Mouse (Mus musculus) left cerebral cortex, postnatal 25 days (tissue): ENCODE results near the gene D630003M21Rik. TPM values are rescaled to one million over a fixed set of nuclear protein-coding genes. Genes with fewer than 3 reads are reported as not detected.

ENCODE experiments used
- DNase-seq, 2 experiments: peaks; one replicate each; pipeline ENCODE4 v3.0.0; 2022; ENCODE audit warnings: low spot score in 2 of 2, mixed read lengths in 1 of 2
- intact Hi-C: fragments of 180-260 bp; cut with DNase I; formaldehyde crosslinking; loops from one replicate; pipeline ENCODE4 v1.15.1; 2025
- total RNA-seq, 2 experiments: library from RNA; stranded (reverse); gene quantifications; 2 replicates each; pipeline ENCODE4 v1.2.3; 2021

D630003M21Rik gene
- total RNA-seq, 2 experiments from 2014 or later = 2.9 to 4.0 TPM

DNA sequence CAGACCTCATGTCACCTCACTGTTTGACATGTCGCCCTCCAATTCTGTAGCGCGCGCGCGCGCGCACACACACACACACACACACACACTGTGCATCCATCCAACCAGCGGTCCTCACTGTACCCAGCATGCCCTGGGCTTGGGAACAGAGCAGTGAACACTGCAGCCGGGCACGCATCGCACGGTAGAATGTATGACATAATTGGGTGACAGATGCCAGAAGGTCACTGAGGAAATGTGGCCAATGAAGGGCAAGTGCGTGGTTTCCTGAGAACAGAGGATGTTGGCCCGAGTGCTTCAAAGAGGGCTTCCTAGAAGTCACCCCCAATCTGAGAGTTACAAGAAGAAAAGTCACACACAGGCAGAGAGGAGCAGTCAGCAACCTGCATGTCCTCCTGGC lies 54.1 kb downstream of the D630003M21Rik start:
- intact Hi-C loops = no loop called here
- DNase-seq = no peak

DNA sequence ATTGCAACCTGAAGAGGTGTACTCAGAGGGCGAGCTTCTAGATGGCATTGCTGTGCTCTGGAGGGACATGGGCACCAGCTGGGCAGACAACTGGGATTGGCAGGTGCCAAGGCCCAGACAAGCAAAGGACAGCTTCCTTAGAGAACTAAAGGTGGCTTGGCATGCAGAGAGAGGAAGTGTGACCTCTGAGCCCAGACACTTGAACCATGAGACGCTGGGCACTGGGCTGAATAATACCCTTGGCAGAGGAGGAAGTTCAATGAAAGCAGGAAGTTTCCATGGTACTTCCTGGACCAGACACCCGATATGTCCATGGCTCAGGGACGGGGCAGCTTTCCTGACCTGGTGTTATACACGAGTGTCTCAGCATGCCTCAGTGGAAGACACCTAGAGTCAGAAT lies 54.6 kb downstream of the D630003M21Rik start:
- intact Hi-C loops = no loop called here
- peak in 1 of 2 experiments; percentile 31 for DNase-seq

DNA sequence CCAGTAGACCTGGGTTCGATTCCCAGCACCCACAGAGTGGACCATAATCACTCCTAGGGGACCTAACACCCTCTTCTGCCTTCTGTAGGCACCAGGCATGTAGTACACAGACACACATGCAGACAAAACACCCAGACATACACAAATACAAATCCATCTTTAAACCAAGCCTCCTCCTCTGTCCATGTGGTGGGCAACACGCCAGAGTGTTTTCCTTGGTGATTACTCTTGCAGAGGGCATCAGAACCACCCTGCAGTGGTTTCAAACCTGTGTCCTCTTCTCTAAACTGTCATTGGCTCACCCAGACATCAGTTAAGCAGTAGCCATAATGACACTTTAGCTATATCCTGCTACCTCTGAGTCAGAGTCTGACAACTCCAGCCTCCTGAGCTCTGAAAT lies 58.6 kb downstream of the D630003M21Rik start:
- intact Hi-C loops = no loop called here

DNA sequence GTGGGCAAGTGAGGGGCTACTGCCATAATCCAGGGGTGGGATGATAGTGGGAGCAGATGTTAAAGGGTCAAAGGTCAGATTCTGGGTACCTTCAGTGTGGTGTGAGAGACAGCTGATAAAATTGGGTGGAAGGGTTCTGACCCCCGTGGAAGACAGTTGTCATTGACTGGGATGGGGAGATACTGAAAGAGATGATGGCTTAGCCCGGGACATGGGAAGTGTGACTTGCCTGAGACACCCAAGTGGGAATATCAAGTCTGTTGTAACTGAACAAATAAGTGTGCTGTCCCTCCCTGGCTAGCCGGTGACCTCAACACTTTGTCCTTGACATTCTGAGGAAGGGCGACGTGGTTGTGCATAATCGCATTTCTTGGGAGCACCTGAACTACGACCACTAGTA lies 59.3 kb downstream of the D630003M21Rik start:
- DNase-seq = no peak
- intact Hi-C loops = no loop called here

More for the DNA sequence above, 58.6 kb downstream of the D630003M21Rik start:
- DNase-seq = no peak

DNA sequence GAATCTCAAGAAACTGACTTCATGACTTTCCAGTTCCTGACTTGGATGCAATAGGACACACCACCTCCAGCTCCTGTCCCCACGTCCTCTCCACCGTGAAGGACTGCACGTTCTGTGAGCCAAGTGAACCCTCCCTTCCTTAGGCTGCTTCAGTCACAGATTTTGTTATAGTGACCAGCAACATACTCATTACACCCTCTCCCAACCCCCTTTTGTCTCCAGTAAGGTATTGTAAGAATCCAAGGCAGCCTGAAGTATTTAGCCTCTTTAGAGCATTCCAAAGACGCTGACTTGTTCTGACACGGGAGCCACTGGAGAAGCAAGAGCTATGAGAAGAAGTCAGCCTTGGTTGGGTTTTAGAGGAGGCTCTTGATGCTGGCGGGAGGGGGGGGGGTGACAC lies 59.7 kb downstream of the D630003M21Rik start:
- no peak for DNase-seq
- intact Hi-C loops = no loop called here

GRCm38 (mm10) chr2:158168741-158169211 lies 60.2 kb downstream of the D630003M21Rik start:
- intact Hi-C loops = no loop called here
- no peak for DNase-seq

- intact Hi-C loops = no loop called here
- DNase-seq = peak in 1 of 2 experiments; percentile 37
Measured at GRCm38 (mm10) chr2:158167496-158168205, 61.4 kb downstream of the D630003M21Rik start.

- DNase-seq = peak in 1 of 2 experiments; percentile 36
- intact Hi-C loops = no loop called here
Measured at GRCm38 (mm10) chr2:158166628-158167027, 62.4 kb downstream of the D630003M21Rik start.

- intact Hi-C loops = no loop called here
Measured at GRCm38 (mm10) chr2:158165776-158166175, 63.2 kb downstream of the D630003M21Rik start.

GRCm38 (mm10) chr2:158163034-158163433 lies 66.0 kb downstream of the D630003M21Rik start:
- no peak for DNase-seq
- intact Hi-C loops = no loop called here

More at GRCm38 (mm10) chr2:158165776-158166175, 63.2 kb downstream of the D630003M21Rik start:
- DNase-seq = no peak

- intact Hi-C loops = no loop called here
Measured at GRCm38 (mm10) chr2:158161761-158162160, 67.3 kb downstream of the D630003M21Rik start.

GRCm38 (mm10) chr2:158159376-158160235 lies 69.4 kb downstream of the D630003M21Rik start:
- no peak for DNase-seq
- intact Hi-C loops = no loop called here

More at GRCm38 (mm10) chr2:158161761-158162160, 67.3 kb downstream of the D630003M21Rik start:
- no peak for DNase-seq

DNA sequence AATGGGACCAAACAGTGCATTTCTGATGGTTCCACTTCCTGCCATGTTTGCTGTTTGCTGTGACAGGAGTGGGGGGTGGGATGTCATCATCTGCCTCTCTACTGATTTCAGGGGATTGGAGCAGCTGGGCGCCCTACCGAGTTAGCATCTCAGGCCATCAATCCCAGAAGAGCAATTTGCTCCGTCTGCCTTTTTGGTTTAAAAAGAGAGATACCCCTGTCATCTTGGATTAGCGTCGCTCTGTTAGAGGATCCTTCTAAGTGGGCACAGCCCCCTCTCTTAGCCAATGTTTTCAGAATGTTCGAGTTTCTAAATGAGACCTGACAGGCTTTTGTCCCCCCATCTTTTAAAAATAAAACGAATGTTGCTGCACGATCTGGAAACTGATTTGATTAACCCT lies 71.4 kb downstream of the D630003M21Rik start:
- no peak for DNase-seq
- intact Hi-C loops = no loop called here

GRCm38 (mm10) chr2:158156487-158156886 lies 72.5 kb downstream of the D630003M21Rik start:
- intact Hi-C loops = no loop called here
- no peak for DNase-seq

- DNase-seq = no peak
- intact Hi-C loops = no loop called here
Measured at GRCm38 (mm10) chr2:158155615-158156014, 73.4 kb downstream of the D630003M21Rik start.

- intact Hi-C loops = no loop called here
- DNase-seq = no peak
Measured at GRCm38 (mm10) chr2:158155101-158155500, 73.9 kb downstream of the D630003M21Rik start.

GRCm38 (mm10) chr2:158154641-158155040 lies 74.4 kb downstream of the D630003M21Rik start:
- intact Hi-C loops = no loop called here
- DNase-seq = no peak

DNA sequence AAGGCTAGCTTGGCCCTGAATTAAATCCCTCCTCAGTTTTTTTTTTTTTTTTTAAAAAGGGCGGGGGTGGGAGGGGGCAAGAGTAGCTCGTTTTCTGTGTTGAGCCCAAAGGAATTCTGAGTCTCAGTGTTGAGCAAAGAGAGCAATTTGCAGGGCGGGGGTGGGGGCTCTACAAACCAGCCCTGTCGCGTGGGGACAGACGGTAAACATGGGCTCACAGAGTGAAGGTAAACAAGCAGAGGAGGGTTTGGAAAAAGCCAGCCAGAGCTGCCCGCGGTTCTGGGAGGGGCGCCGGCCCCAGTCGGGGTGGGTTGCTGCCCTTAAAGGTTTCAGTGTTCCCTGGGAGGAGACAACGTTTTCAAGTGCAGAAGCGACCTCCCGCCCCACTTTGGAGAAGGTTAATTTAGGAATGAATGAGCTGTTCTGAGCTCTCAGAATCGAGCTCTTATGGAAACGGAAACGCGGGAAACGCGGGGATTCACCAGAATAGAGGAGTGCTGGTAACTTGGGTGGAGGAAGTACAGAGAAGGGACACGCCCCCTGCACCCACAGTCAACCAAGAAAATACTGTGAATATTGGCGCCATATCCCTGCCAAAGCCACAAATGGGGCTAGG lies 75.2 kb downstream of the D630003M21Rik start:
- DNase-seq = no peak
- intact Hi-C loops = no loop called here

- DNase-seq = no peak
- intact Hi-C loops = no loop called here
Measured at GRCm38 (mm10) chr2:158152685-158153309, 76.2 kb downstream of the D630003M21Rik start.

DNA sequence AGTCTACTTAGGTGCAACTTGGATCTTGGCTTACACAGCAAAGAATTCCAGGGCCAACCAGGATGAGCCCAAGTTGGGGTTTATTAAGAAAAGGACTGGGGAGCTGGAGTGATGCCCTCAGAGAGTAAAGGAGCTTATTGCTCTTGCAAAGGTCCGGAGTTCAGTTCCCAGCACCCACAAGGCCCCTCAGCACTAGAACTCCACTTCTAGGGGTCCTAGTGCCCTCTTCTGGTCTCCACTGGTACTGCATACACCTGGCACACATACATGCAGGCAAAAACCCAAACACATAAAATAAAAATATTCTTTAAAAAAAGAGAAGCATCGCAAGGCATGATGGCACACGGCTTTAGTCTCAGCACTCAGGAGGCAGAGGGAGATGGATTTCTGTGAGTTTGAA lies 77.9 kb downstream of the D630003M21Rik start:
- DNase-seq = no peak
- intact Hi-C loops = no loop called here
